Mouse (Mus musculus) erythroblast, embryonic 14.5 days (primary cell): ENCODE measurements around the gene Rai14.

Experiments used
- GATA1 ChIP-seq: IDR thresholded peaks from 2 replicates; pipeline ENCODE4 v1.6.1; 2012; ENCODE audit warnings: low read length, inconsistent platforms, mixed read lengths
- TAL1 ChIP-seq: IDR thresholded peaks from 3 replicates; pipeline ENCODE4 v1.6.1; 2012; ENCODE audit warnings: low read length, inconsistent platforms, mixed read lengths

- TF ChIP-seq TAL1 (no peak), GATA1 (no peak)
Observed at GRCm38 (mm10) chr15:10687365-10687764, 27.1 kb downstream of the Rai14 start.
